Mouse (Mus musculus) large intestine, adult 2 months (tissue): ENCODE results near the gene Serac1. TPM values are rescaled to one million over a fixed set of nuclear protein-coding genes. Genes with fewer than 3 reads are reported as not detected.

Source experiments
- polyA plus RNA-seq: library from polyadenylated mRNA; depleted of rRNA; stranded (reverse); fragments of >200 nt; gene quantifications from 2 replicates; pipeline ENCODE4 v1.2.3, GENCODE M21; 2012; rRNA removed

Serac1 gene
- polyA plus RNA-seq, 1 experiment: 1.3 TPM

Other genes with a start within 250 kb of the Serac1 start
- gene Snx9, start 238.4 kb downstream of the Serac1 start, polyA plus RNA-seq: 42.8 and 75.3 TPM in 2 replicates
- gene Synj2, start 138.5 kb downstream of the Serac1 start, polyA plus RNA-seq: 4.3 and 5.7 TPM in 2 replicates
- gene Gtf2h5, start within 50 bp of the Serac1 start, polyA plus RNA-seq: 13.9 and 14.2 TPM in 2 replicates
- 18.9 and 34.3 TPM in 2 replicates for gene Tulp4, start 26.7 kb upstream of the Serac1 start, polyA plus RNA-seq
- 22.6 and 30.0 TPM in 2 replicates for gene Tmem181a, start 177.1 kb upstream of the Serac1 start, polyA plus RNA-seq
- gene Dynlt1a, start 237.8 kb upstream of the Serac1 start, polyA plus RNA-seq: 14.0 and 15.0 TPM in 2 replicates